Mouse (Mus musculus) adrenal gland, adult 8-10 months (tissue): ENCODE data around the gene Cux2. TPM values are rescaled to one million over a fixed set of nuclear protein-coding genes. Genes with fewer than 3 reads are reported as not detected.

Experiments used
- DNase-seq: peaks from one replicate; pipeline ENCODE4 v3.0.0; 2022
- total RNA-seq, 4 experiments: library from RNA; stranded (reverse); gene quantifications; 2 replicates each; pipeline ENCODE4 v1.2.4; 2022

The Cux2 gene
- total RNA-seq = 10 to 100 TPM; 25.7 to 41.7 (median 33.2) TPM

DNA sequence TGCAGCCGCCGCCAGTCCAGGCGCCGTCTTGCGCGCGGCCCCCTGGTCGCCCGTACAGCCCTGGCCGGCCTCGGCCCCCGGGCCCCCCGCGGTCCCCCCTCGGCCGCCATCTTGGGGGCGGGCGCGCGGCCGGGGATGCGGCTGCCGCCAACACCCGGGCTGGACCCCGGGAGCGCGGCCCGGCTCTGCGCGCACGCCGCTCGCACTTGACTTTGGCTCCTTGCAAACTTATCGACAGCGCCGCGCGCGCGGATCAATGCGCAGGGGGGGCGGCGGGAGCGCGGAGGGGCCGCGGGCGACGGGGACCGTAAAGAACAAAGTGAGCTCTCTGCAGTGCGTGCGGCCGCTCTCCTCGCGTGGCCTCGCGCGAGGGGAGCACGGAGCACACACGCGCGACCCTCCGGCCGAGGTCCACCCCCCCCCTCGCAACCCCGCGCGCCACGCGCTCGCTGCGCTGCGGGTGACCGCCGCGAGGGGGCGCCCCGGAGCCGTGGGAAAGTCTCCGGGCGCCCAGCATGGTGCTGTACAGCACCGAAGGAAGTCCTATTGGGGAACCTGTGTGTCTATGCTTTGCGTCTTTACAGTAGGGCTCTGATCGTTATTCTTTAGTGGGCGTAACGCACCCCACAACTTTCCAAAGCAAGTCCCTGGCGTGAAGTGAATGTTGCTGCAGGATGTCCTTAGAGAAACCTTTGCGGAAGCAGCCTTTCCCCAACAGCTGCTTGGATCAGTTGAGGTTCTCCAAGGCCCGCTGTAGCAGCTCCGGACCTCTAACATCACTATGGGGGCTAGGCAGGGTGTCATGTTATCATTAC, at the start of gene Cux2:
Cux2 (minus strand) TSS at position 86 of the 815 bp plus-strand sequence.
- DNase-seq = peak; percentile 49

DNA sequence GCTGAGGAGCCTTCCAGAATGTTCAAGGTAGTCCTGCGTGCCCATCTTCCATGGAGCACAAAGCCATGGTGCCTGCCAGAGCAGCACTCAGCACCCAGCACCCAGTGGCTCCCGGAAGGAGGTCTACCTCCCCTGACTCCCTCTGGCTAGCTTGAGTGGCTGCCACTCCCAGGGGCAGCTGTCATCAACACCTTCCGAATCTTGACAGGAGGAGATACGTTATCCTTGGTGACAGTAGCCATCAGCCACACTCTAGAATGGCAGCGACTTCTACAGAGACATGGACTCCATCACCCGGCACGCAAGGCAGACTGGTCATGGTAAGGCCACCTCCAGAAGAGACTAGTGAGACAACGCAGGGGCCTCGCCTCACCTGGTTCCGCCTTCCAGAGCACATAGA, 44.5 kb upstream of the Cux2 start:
- no peak for DNase-seq

DNA sequence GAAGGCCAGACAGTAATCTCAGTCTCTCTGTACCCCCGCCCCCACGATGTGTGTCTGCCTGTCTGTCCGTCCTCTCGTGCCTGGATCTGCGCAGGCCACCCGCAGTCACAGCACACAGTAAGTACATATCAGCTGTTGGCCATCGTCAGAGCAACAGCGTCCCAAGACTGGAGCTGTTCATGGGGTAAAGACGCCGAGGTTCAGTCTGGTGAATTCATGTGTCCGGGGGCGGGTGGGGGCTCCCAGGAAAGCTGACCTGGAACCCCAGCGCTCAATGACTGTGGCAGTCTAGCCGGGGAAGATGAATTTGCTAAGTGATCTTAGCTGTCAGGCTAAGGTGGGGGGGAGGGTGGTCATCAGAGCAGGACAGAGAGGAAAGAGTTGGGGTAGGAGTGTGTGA, 43.8 kb upstream of the Cux2 start:
- DNase-seq = no peak

GRCm38 (mm10) chr5:122092794-122093193, 42.9 kb upstream of the Cux2 start:
- DNase-seq = no peak

DNA sequence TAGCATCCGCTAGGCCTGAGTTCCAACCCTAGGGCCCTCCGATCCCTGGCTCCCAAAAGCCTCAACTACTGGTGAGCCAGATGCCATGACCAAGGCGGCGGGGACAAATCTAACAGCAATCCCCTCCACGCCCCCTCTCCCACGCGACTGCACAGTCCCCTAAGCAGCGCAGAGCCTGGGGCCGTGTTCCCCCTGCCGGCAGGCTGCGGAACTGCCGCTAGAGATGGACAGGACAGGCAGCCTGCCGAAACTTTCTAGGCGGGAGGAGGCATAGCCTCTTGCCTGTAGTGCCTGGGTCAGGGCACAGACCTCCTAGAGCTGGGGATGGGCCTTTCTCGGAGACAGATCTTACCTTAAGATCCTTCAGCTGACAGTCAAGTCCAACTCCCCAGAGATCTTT, 41.2 kb upstream of the Cux2 start:
- DNase-seq = no peak

DNA sequence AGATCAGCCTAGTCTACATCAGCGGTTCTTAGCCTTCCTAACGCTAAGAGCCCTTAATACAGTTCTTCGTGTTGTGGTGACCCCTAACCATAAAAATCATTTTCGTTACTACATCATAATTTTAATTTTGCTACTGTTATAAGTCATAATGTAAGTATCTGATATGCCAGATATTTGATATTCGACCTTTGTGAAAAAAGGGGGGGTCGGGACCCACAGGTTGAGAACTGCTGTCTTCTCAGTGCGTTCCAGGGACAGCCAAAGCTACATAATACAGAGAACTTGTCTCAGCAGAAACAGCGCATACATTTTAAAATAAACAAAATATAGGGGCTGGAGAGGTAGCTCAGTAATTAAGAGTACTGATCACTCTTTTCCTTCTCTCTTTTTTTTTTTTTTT, 39.8 kb upstream of the Cux2 start:
- DNase-seq = no peak

DNA sequence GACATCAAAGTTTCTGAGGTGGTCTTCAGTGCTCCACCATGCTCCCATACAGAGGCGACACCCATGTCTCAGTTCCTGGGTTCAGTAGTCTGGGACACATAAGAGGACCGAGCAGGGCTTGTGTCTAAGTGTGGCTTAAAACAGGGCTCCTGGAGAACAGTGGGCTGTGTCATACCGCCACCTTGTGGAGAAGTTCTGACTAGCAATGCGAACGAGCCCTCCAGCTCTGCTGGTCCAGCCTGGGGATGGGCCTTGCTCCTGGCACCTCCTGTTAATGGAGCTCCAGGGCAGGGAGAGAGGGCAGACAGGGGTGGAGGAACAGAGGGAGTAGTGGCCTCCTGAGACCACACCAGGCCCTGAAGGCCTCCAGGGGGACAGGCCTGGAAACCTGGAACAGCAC, 39.0 kb upstream of the Cux2 start:
- DNase-seq = peak; percentile 78

DNA sequence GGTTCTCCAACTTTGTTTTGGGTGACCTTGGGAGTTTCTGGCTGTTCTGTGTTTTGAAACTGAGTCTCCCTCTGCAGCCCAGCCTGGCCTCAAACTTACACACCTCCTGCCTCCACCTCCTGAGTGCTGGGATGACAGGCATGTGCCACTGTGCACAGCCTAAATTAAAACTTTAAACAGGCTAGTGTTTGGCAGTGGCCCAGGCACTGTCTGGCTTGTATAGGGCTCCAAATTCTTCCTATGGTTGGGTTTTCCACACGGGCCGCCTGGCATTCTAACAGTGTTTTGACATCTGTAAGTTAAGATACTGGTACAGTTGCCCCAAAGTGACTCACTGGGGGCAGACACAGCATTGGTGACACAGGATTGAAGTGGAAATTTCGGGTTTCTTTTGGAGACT, 36.2 kb upstream of the Cux2 start:
- no peak for DNase-seq

DNA sequence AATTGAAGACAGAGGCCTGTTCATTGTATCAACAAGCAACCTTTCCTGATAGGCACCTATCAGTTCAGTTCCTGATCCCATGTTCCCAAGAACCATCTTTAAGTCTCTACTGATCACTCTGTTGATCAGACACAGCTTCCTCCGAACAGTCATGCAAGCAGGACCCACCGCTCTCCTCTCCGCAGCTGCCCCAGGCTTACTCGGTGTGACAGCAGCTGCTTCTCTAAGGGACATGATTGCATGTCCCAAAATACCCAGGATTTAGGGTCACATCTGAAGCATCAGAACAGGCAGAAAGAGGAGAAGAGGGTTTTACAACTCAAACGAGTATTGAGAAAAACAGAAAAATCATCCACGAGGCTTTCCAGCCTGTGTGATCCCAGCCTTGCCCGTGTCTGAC, 35.4 kb upstream of the Cux2 start:
- no peak for DNase-seq

DNA sequence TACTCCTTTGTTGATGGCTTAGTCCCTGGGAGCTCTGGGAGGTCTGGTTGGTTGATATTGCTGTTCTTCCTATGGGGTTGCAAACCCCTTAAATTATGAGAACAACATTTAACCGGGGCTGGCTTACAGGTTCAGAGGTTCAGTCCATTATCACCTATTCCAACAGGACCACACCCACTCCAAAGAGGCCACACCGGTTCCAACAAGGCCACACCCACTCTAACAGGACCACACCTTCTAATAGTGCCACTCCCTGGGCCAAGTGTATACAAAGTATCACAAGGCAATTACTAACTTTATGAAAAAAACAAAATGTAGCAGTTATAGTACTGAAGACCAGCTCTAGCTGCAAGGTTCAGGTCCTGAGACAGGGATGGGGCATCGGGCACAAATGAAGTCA, 34.6 kb upstream of the Cux2 start:
- DNase-seq = no peak

DNA sequence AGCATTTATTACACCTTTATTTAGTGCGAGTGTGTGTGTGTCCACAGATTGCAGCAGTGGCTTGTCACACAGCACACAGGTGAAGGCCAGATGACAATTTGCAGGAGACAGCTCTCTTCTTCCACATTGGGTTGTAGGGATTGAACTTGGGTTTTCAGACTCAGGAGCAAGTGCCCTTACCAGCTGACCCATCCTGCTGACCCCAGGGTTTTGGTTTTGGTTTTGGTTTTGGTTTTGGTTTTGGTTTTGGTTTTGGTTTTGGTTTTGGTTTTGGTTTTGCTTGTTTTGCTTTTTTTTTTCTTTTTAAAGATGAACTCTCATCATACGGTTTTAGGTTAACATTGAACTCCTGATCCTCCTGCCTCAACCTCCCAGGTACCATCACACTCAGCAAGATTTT, 33.4 kb upstream of the Cux2 start:
- DNase-seq = no peak

DNA sequence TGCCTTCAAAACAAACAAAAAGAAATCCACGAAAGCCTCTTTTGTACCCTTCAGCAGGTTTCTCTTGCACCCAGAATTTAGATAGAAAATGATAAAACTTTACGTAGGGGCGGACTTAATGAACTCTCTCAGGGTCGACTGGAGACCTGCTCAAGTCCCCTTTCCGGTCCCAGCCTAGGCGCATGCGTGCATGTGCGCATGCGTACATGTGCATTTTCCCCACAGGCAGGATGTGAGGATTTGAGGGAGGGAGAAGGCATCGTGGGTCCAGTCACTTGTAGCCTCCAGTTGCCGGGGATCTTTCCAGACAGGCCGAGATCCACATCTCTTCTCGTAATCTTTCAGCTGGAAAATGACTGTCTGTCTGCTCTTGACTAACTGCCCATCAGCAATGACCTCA, 31.6 kb upstream of the Cux2 start:
- no peak for DNase-seq

DNA sequence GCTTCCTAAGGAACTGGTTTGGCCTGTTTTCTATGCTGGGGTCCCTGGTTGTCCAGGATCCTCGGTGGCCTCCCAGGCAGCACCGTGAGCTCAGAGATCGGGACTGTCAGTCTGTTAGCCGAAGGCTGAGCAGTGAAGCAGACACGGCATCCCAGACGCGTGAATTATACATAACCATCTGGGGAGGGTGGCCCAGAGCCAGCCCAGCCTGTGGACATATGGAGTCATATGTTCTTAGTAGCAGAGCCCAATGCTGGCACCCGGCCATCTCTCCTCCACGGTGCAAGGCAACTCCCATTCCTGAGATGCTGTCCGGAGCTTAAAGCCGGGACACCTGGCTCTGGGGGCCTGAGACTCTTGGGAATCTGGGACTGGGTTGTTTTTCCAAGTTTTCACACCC, 31.0 kb upstream of the Cux2 start:
- DNase-seq = no peak

DNA sequence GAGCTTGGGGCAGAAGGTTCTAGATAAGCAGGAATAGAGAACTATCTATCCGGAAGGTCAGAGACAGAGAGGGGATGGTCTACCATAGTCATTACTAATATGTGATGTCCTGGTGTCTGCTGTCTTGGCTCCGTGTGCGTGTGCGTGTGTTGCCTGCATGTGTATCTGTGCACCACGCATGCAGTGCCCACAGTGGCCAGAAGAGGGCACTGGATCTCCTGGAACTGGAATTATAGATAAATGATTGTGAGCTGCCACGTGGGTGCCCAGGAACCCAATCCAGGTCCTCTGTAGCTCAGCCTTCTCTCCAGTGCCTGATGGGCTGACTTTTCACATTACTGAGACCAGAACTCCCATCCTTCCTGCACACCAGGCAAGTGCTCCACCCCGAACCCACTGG, 29.9 kb upstream of the Cux2 start:
- no peak for DNase-seq

DNA sequence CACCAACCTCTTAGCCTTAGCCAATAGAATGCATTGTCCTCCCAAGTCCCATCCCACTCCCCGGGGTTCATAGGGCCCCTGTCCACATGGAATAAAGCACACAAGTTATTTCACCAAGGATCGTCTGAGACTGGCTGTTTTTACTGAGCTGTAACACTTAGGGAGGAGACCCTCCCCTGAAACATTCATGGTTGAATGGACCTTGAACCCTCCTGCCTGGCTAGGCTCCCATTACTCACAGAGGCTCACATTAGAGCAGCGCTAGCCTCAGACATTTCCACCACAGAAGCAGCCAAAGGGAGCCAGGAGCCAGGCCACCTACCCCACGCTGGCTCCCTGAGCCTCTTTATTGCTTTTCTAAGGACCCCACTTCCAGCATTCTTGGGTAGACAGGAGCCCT, 27.3 kb upstream of the Cux2 start:
- DNase-seq = no peak

GRCm38 (mm10) chr5:122075736-122076135, 25.8 kb upstream of the Cux2 start:
- DNase-seq = no peak

- DNase-seq = no peak
Observed at GRCm38 (mm10) chr5:122071997-122072396, 22.1 kb upstream of the Cux2 start.

- DNase-seq = peak; percentile 58
Observed at GRCm38 (mm10) chr5:122070963-122071800, 21.3 kb upstream of the Cux2 start.

GRCm38 (mm10) chr5:122068563-122068962, 18.7 kb upstream of the Cux2 start:
- no peak for DNase-seq

- no peak for DNase-seq
Observed at GRCm38 (mm10) chr5:122063204-122063933, 13.5 kb upstream of the Cux2 start.

GRCm38 (mm10) chr5:122062479-122062878, 12.6 kb upstream of the Cux2 start:
- no peak for DNase-seq

- DNase-seq = no peak
Observed at GRCm38 (mm10) chr5:122060767-122061333, 10.9 kb upstream of the Cux2 start.
